Mouse (Mus musculus): ENCODE data around the gene Pard3. TPM values are rescaled to one million over a fixed set of nuclear protein-coding genes. Genes with fewer than 3 reads are reported as not detected.

Pard3 gene
- total RNA-seq, 2 experiments from 2014 or later, result 24.0 to 30.0 TPM

DNA sequence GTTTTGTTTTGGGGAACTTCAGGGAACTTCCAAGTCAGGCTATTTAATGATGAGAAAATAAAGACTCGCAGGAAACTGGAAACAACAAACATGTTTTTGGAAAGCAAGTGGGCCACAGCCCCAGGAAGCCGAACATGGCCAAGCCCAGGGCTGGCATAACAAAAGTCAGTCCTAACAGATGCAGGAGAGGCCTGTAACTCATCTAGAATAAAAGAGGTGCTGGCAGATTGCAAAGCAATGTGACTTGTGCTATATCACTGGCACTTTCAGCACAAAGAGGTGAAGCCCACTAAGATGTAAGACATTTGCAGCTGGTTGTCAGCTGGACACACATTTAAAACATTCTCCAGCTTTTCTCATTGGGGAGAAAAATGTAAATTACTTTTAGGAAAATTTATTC is 553.0 kb downstream of the Pard3 start:
- DNase-seq, result no peak

DNA sequence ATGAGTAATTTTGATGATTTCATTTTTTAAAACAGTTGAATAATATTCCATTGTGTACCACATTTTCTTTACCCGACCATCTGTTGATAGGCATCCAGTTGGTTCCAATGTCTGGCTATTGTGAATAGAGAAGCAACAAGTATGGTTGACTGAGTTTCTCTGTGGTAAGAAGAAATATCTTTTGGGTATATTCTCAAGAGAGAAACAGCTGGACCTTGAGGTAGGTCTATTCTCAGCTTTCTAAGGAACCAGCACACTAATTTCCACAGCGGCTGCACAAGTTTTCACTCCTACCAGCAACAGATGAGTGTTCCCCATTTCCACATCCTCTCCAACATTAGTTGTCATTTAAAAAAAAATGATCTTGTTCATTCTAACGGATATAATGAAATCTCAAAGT is 558.4 kb downstream of the Pard3 start:
- no peak for DNase-seq

DNA sequence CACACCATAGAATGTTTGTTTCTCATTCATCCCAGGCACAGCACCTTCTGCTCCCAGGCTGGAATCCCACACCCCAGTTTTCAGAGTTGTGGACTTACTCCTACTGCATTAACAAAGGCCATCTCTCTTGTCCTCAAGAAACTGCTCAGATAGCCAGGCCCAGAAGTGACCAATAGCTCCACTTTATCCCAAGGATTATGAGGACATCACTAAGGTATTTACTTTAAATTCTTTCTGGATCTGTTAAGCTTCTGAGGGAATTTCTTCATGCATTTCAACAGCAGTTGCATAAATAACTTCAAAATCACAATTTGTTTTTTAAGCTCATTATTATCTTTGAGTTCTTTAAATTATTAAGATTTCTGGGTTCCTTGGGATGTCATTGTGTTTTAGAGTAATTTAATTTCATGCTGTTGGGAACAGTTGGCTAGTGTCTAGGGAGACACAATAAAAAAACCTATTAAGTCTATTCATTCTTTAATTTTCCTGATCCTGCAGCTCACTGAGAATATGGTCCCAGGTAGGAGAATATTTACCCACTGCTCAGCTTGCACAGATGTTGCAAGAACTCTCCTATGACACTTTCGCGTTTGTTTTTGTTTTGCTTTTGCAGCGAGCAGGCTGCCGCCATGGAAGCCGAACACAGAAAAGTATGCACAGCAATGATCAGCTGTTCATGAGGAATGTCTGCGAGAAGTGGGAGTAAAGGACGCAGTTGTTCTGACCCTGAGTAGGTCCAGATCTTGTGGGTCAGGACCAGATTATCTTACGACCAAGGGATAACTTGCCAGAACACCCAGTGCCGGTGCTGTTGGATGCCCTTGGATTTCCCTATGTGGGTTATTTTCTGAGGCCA is 574.8 kb downstream of the Pard3 start:
- no peak for DNase-seq

DNA sequence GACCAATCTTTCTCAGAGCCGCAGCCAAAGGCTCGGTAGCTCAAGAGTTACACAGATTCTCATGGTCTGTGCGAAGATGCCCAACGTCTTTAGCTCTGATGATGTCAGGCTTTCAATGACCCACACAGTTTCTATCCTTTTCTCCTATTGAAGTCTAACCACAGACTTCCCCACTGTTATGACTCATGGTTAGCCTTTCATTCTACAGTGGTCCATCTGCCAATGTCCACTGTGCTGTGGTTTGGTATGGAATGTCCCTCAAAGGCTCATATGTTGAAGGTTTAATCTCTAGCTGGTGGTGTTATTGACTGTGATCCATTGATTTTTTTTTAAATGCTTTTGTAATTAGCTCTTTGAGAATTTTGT is 575.4 kb downstream of the Pard3 start:
- DNase-seq, result no peak

DNA sequence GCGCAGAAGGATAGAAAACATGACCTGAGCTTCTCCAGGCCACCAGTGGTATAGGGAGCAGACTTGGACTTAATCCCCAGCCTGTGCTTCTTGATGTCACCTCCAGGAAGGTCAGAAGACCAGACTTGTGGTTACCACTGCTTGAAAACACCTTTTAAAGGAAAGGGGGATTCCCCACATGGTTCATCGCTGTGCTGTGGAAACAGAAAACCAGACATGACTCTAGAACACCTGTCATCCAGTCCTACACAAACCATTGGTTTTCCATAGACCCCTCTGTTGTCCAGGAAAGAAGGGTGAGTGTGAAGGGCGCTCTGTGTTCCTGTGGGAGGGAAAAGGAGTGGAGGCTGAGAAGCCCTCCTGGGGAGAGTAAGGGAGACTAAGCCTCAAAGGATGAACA is 591.9 kb downstream of the Pard3 start:
- no peak for DNase-seq

Other genes starting within 250 kb of the Pard3 start
- gene Tomm20, start 118.0 kb upstream of the Pard3 start, total RNA-seq (2021), result 10 to 100 TPM; 84.5 to 86.1 TPM
- gene Rbm34, start 92.8 kb upstream of the Pard3 start, total RNA-seq (2021), result 1 to 10 TPM; 3.7 to 4.3 TPM

All from gastrocnemius, postnatal 25 days (tissue).